Mouse (Mus musculus) limb, embryonic 11.5 days (tissue): Measurements from ENCODE around the gene Serpinb6b. TPM values are rescaled to one million over a fixed set of nuclear protein-coding genes. Genes with fewer than 3 reads are reported as not detected.
"Not testable (repeated sequence)": the region's sequence is repeated elsewhere in the genome, so short reads cannot be mapped to it uniquely, and the experiment has no call there.

ENCODE experiments used
- ATAC-seq: fragments of 200-750 bp; cut with Nextera tagmentation; 2 replicates; pipeline ENCODE4 v1.8.0; 2017; ENCODE audit warnings: low read depth; ENCODE audit not compliant: insufficient number of reproducible peaks, low FRiP score, low TSS enrichment
- DNase-seq: peaks from one replicate; pipeline ENCODE4 v3.0.0-alpha.2; 2015; ENCODE audit warnings: low spot score
- H3K27ac ChIP-seq: fragments of 300-500 bp; sonication (generic); replicated peaks from 2 replicates; pipeline ENCODE4 v1.5.1; 2014; ENCODE audit warnings: low read depth, mild to moderate bottlenecking, low read length
- H3K27me3 ChIP-seq: fragments of 300-500 bp; sonication (generic); 2 replicates; pipeline ENCODE4 v1.6.1; 2014; ENCODE audit warnings: mild to moderate bottlenecking, low read length, mixed read lengths; ENCODE audit not compliant: control insufficient read depth, insufficient read depth
- H3K36me3 ChIP-seq: fragments of 300-500 bp; sonication (generic); 2 replicates; pipeline ENCODE4 v1.6.1; 2014; ENCODE audit warnings: mild to moderate bottlenecking, low read length, moderate library complexity, mixed read lengths; ENCODE audit not compliant: control insufficient read depth, insufficient read depth
- H3K4me1 ChIP-seq: fragments of 300-500 bp; sonication (generic); 2 replicates; pipeline ENCODE4 v1.6.1; 2014; ENCODE audit warnings: low read length, mixed read lengths; ENCODE audit not compliant: control insufficient read depth, insufficient read depth
- H3K4me2 ChIP-seq: fragments of 300-500 bp; sonication (generic); 2 replicates; pipeline ENCODE4 v1.6.1; 2014; ENCODE audit warnings: low read depth, mild to moderate bottlenecking, moderate library complexity; ENCODE audit not compliant: severe bottlenecking
- H3K4me3 ChIP-seq: fragments of 300-500 bp; sonication (generic); 2 replicates; pipeline ENCODE4 v1.5.1; 2014; ENCODE audit warnings: low read depth, low read length
- H3K9ac ChIP-seq: fragments of 300-500 bp; sonication (generic); 2 replicates; pipeline ENCODE4 v1.6.1; 2014; ENCODE audit warnings: mild to moderate bottlenecking, low read length
- H3K9me3 ChIP-seq: fragments of 300-500 bp; sonication (generic); 2 replicates; pipeline ENCODE4 v1.6.1; 2016; ENCODE audit warnings: low read length; ENCODE audit not compliant: control insufficient read depth
- WGBS: fragments of 180-500 bp; shearing (Covaris S2); extraction: QIAGEN DNeasy Blood & Tissue Kit; methylation state at CpG from one replicate; pipeline ENCODE4 v1.1.7; 2014; 5-methylcytosine and 5-hydroxymethylcytosine counted together
- polyA plus RNA-seq: library from polyadenylated mRNA; unstranded; fragments of >200 nt; fragmentation: Nextera tagmentation; extraction: Ambion mirVana; gene quantifications from 2 replicates; pipeline ENCODE4 v1.2.1, GENCODE M21; 2014

Gene Serpinb6b
- polyA plus RNA-seq = 0.32 and 0.54 TPM in 2 replicates

GRCm38 (mm10) chr13:32964989-32965811 is at the start of gene Serpinb6b:
Gene Serpinb6b, plus strand, starts transcription at chr13:32965209.
- 42% methylated on average over 16 of the region's 16 CpGs for WGBS
- Histone ChIP-seq H3K4me3 (no peak within 1 kb of the TSS), H3K27ac (no peak within 1 kb of the TSS), H3K9me3 (no peaks in the 10 kb centered on the region), H3K36me3 (no peaks in the 10 kb centered on the region), H3K4me2 (peak within 1 kb of the TSS; percentile 35), H3K4me1 (no peaks in the 10 kb centered on the region), H3K9ac (no peak within 1 kb of the TSS), H3K27me3 (no peaks in the 10 kb centered on the region)
- ATAC-seq = peak; percentile 60
- peak; percentile 46 for DNase-seq

- Histone ChIP-seq H3K4me3 (no peak overlapping the region), H3K4me1 (no peaks in the 10 kb centered on the region), H3K27ac (no peak overlapping the region), H3K9ac (no peak overlapping the region), H3K27me3 (no peaks in the 10 kb centered on the region), H3K4me2 (no peak overlapping the region), H3K9me3 (no peaks in the 10 kb centered on the region), H3K36me3 (no peaks in the 10 kb centered on the region)
- DNase-seq (no peak), ATAC-seq (no peak)
Measured at GRCm38 (mm10) chr13:32922622-32923021, 42.4 kb upstream of the Serpinb6b start.

GRCm38 (mm10) chr13:32924578-32925360 is 40.2 kb upstream of the Serpinb6b start:
- 64% methylated on average over 7 of the region's 7 CpGs for WGBS
- Histone ChIP-seq H3K27ac (no peak overlapping the region), H3K4me1 (no peaks in the 10 kb centered on the region), H3K27me3 (no peaks in the 10 kb centered on the region), H3K9me3 (no peaks in the 10 kb centered on the region), H3K36me3 (no peaks in the 10 kb centered on the region), H3K9ac (no peak overlapping the region), H3K4me2 (no peak overlapping the region), H3K4me3 (no peak overlapping the region)
- no peak for ATAC-seq
- no peak for DNase-seq

GRCm38 (mm10) chr13:32926661-32927060 is 38.3 kb upstream of the Serpinb6b start:
- no peaks in the 10 kb centered on the region for H3K27me3 ChIP-seq
- no peaks in the 10 kb centered on the region for H3K9me3 ChIP-seq
- DNase-seq (no peak), ATAC-seq (no peak)
- H3K9ac ChIP-seq = no peak overlapping the region
- no peak overlapping the region for H3K4me2 ChIP-seq
- H3K4me1 ChIP-seq = no peaks in the 10 kb centered on the region
- H3K27ac ChIP-seq = no peak overlapping the region
- WGBS = 83% methylated on average over 2 of the region's 2 CpGs
- no peak overlapping the region for H3K4me3 ChIP-seq
- H3K36me3 ChIP-seq = no peaks in the 10 kb centered on the region

- DNase-seq (no peak), ATAC-seq (no peak)
- no peaks in the 10 kb centered on the region for H3K36me3 ChIP-seq
- 75% methylated on average over 1 of the region's 1 CpGs for WGBS
- no peaks in the 10 kb centered on the region for H3K4me1 ChIP-seq
- no peaks in the 10 kb centered on the region for H3K9me3 ChIP-seq
- H3K27me3 ChIP-seq = no peaks in the 10 kb centered on the region
- no peak overlapping the region for H3K27ac ChIP-seq
- H3K9ac ChIP-seq = no peak overlapping the region
- no peak overlapping the region for H3K4me3 ChIP-seq
- H3K4me2 ChIP-seq = no peak overlapping the region
Measured at GRCm38 (mm10) chr13:32927241-32927640, 37.8 kb upstream of the Serpinb6b start.

GRCm38 (mm10) chr13:32929107-32929750 is 35.8 kb upstream of the Serpinb6b start:
- H3K4me3 ChIP-seq = no peak overlapping the region
- ATAC-seq = no peak
- no peaks in the 10 kb centered on the region for H3K4me1 ChIP-seq
- no peak for DNase-seq
- no peaks in the 10 kb centered on the region for H3K36me3 ChIP-seq
- no peak overlapping the region for H3K9ac ChIP-seq
- H3K9me3 ChIP-seq = no peaks in the 10 kb centered on the region; the same call in 1 of the 2 replicates
- WGBS = 81% methylated on average over 2 of the region's 2 CpGs
- no peak overlapping the region for H3K27ac ChIP-seq
- H3K4me2 ChIP-seq = no peak overlapping the region
- no peaks in the 10 kb centered on the region for H3K27me3 ChIP-seq

GRCm38 (mm10) chr13:32934706-32935381 is 30.2 kb upstream of the Serpinb6b start:
- Histone ChIP-seq H3K4me1 (no peaks in the 10 kb centered on the region), H3K27me3 (no peaks in the 10 kb centered on the region), H3K9ac (no peak overlapping the region), H3K4me3 (no peak overlapping the region), H3K4me2 (no peak overlapping the region), H3K9me3 (no peaks in the 10 kb centered on the region; the same call in 1 of the 2 replicates), H3K27ac (no peak overlapping the region), H3K36me3 (no peaks in the 10 kb centered on the region)
- DNase-seq (no peak), ATAC-seq (no peak)
- WGBS = 38% methylated on average over 1 of the region's 1 CpGs

GRCm38 (mm10) chr13:32938275-32938674 is 26.7 kb upstream of the Serpinb6b start:
- H3K27me3 ChIP-seq, H3K27ac ChIP-seq, ATAC-seq, H3K4me1 ChIP-seq, H3K9me3 ChIP-seq, H3K36me3 ChIP-seq, H3K4me2 ChIP-seq, H3K9ac ChIP-seq, H3K4me3 ChIP-seq, DNase-seq: not testable (repeated sequence)
- WGBS = 83% methylated on average over 4 of the region's 4 CpGs
